Mouse (Mus musculus) forebrain, embryonic 10.5 days (tissue): ENCODE results near the gene Mysm1. TPM values are rescaled to one million over a fixed set of nuclear protein-coding genes. Genes with fewer than 3 reads are reported as not detected.
A peak's percentile ranks its signal among the peaks of the same experiment; 100 is the strongest.

Experiments
- DNase-seq: peaks from one replicate; pipeline ENCODE4 v3.0.0-alpha.2; 2017; ENCODE audit warnings: low spot score; ENCODE audit errors: extremely low spot score
- H3K27ac ChIP-seq: fragments of 300-500 bp; sonication (generic); 2 replicates; pipeline ENCODE4 v1.5.1; 2016; ENCODE audit warnings: mild to moderate bottlenecking
- H3K27me3 ChIP-seq: fragments of 300-500 bp; sonication (generic); 2 replicates; pipeline ENCODE4 v1.6.1; 2016; ENCODE audit warnings: mild to moderate bottlenecking; ENCODE audit not compliant: poor library complexity, severe bottlenecking
- H3K36me3 ChIP-seq: fragments of 300-500 bp; sonication (generic); replicated peaks from 2 replicates; pipeline ENCODE4 v1.6.1; 2016; ENCODE audit warnings: mild to moderate bottlenecking, moderate library complexity
- H3K4me1 ChIP-seq: fragments of 300-500 bp; sonication (generic); 2 replicates; pipeline ENCODE4 v1.6.1; 2016
- H3K4me3 ChIP-seq: fragments of 300-500 bp; sonication (generic); 2 replicates; pipeline ENCODE4 v1.5.1; 2016; ENCODE audit warnings: mild to moderate bottlenecking, moderate library complexity
- H3K9me3 ChIP-seq: fragments of 300-500 bp; sonication (generic); 2 replicates; pipeline ENCODE4 v1.6.1; 2016; ENCODE audit warnings: mild to moderate bottlenecking, moderate library complexity
- WGBS: fragments of 180-500 bp; shearing (Covaris S2); methylation state at CpG from one replicate; pipeline ENCODE4 v1.1.7; 2016; 5-methylcytosine and 5-hydroxymethylcytosine counted together
- polyA plus RNA-seq: library from polyadenylated mRNA; unstranded; fragments of >200 nt; fragmentation: Nextera tagmentation; extraction: Ambion mirVana; gene quantifications from 2 replicates; pipeline ENCODE4 v1.2.1, GENCODE M21; 2016

The Mysm1 gene
- polyA plus RNA-seq, 1 experiment from 2014 or later = 24.6 TPM

GRCm38 (mm10) chr4:95001043-95001775 lies 22.3 kb upstream of the Mysm1 start:
- no peaks in the 10 kb centered on the region for H3K36me3 ChIP-seq
- no peak overlapping the region for H3K27ac ChIP-seq
- H3K9me3 ChIP-seq = no peaks in the 10 kb centered on the region
- 76% methylated on average over 6 of the region's 6 CpGs for WGBS
- no peaks in the 10 kb centered on the region for H3K4me1 ChIP-seq
- no peak overlapping the region for H3K4me3 ChIP-seq
- H3K27me3 ChIP-seq = no peaks in the 10 kb centered on the region
- no peak for DNase-seq

DNA sequence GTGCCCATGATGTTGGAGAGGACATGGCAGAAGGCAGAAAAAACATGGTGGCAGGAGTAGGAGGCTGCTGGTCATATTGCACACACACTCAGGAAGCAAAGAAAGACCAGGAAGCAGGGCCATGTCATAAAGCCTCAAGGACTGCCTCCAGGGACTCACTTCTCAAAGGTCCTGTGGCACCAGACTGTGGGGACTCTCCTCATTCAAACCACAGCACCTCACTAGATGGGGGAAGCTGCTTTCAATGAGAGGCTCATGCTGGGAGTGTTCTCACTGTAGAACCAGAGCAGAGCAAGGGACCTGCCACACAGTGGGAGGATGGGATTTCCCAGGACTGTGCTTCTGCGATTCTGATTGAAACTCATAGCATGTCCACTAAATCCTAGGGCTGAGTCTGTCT lies 21.2 kb upstream of the Mysm1 start:
- no peaks in the 10 kb centered on the region for H3K4me1 ChIP-seq
- 98% methylated on average over 1 of the region's 1 CpGs for WGBS

GRCm38 (mm10) chr4:94999249-94999648 lies 20.3 kb upstream of the Mysm1 start:
- Histone ChIP-seq H3K27ac (no peak overlapping the region), H3K36me3 (no peaks in the 10 kb centered on the region), H3K4me1 (no peaks in the 10 kb centered on the region), H3K27me3 (no peaks in the 10 kb centered on the region), H3K9me3 (no peaks in the 10 kb centered on the region), H3K4me3 (no peak overlapping the region)
- no peak for DNase-seq
- WGBS = 69% methylated on average over 3 of the region's 3 CpGs

More for the DNA sequence above, 21.2 kb upstream of the Mysm1 start:
- no peak overlapping the region for H3K27ac ChIP-seq
- no peaks in the 10 kb centered on the region for H3K27me3 ChIP-seq
- H3K36me3 ChIP-seq = no peaks in the 10 kb centered on the region
- no peak for DNase-seq
- no peak overlapping the region for H3K4me3 ChIP-seq
- H3K9me3 ChIP-seq = no peaks in the 10 kb centered on the region

DNA sequence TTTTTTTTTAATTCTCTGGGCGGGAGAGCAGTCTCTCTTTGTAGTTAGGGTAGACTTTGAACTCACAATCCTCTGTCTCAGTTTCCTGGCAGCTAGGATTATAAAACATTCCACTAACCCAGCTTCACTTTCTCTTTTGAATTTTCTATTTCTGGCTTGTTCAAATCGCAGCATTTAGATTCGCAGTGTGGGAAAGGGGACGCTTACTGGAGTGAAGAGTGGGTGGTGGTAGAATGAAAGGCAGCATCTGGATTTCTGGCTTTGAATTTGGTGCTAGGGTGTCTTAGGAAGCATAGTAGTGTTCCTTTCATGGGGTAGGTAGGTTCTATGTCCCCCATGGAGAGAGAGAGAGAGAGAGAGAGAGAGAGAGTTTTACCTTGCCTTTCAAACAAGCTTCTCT lies 17.0 kb upstream of the Mysm1 start:
- Histone ChIP-seq H3K4me1 (peaks cover 8% of the 10 kb centered on the region), H3K9me3 (no peaks in the 10 kb centered on the region), H3K27ac (no peak overlapping the region), H3K36me3 (no peaks in the 10 kb centered on the region), H3K4me3 (no peak overlapping the region), H3K27me3 (no peaks in the 10 kb centered on the region)
- DNase-seq = no peak
- WGBS = 87% methylated on average over 4 of the region's 4 CpGs

DNA sequence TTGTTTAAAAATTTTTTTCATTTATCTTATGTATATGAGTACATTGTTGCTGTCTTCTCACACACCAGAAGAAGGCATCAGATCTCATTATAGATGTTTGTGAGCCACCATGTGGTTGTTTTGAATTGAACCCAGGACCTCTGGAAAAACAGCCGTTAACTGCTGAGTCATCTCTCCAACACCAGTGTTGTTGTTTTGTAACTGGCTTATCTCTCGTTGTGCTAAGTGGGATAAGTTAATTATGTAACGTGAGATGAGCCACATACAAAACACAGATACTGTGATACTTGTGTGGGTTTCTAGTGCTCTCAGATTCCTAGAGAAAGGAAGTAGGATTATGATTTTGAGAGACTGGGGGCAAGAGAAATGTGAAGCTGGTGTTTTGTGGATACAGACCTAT lies 11.3 kb upstream of the Mysm1 start:
- Histone ChIP-seq H3K27me3 (no peaks in the 10 kb centered on the region), H3K4me1 (peaks cover 20% of the 10 kb centered on the region), H3K27ac (no peak overlapping the region), H3K9me3 (no peaks in the 10 kb centered on the region), H3K4me3 (no peak overlapping the region), H3K36me3 (no peaks in the 10 kb centered on the region)
- no peak for DNase-seq
- WGBS = 67% methylated on average over 3 of the region's 3 CpGs

GRCm38 (mm10) chr4:94987725-94988124 lies 8.8 kb upstream of the Mysm1 start:
- no peaks in the 10 kb centered on the region for H3K36me3 ChIP-seq
- no peak overlapping the region for H3K27ac ChIP-seq
- peaks cover 20% of the 10 kb centered on the region for H3K4me1 ChIP-seq
- no peak overlapping the region for H3K4me3 ChIP-seq
- WGBS = 45% methylated on average over 4 of the region's 4 CpGs
- no peaks in the 10 kb centered on the region for H3K9me3 ChIP-seq
- no peaks in the 10 kb centered on the region for H3K27me3 ChIP-seq
- no peak for DNase-seq

DNA sequence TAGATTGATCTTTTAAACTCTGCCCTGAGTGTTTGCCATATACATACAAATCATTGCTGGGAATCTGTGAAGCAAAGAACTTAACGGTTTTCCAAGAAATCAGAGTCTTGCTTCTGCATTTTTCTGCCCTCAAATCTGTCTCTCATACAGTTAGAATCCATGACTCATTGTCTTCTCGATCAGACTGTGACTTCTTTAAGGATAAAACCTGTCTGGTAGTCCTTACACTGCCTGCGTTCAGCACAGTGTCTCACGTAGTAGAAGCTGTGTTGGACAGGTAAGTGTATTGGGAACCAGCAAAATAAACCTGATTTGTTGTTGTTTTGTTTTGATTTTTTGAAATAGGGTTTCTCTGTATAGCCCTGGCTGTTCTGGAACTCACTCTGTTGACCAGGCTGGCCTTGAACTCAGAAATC lies 608 bp upstream of the Mysm1 start:
- DNase-seq = no peak
- WGBS = 55% methylated on average over 4 of the region's 4 CpGs
- peaks cover 12% of the 10 kb centered on the region for H3K36me3 ChIP-seq
- H3K27ac ChIP-seq = peak overlapping the region; percentile 94
- peak overlapping the region; percentile 91 for H3K4me3 ChIP-seq
- no peaks in the 10 kb centered on the region for H3K9me3 ChIP-seq
- H3K27me3 ChIP-seq = no peaks in the 10 kb centered on the region
- peaks cover 19% of the 10 kb centered on the region for H3K4me1 ChIP-seq

- H3K36me3 ChIP-seq = peaks cover 57% of the 10 kb centered on the region
- WGBS = 92% methylated on average over 2 of the region's 2 CpGs
These were observed 5.6 kb downstream of the Mysm1 start for GRCm38 (mm10) chr4:94973321-94973720.

GRCm38 (mm10) chr4:94952773-94953172 lies 26.1 kb downstream of the Mysm1 start:
- 92% methylated on average over 3 of the region's 3 CpGs for WGBS
- DNase-seq = no peak
- Histone ChIP-seq H3K27ac (no peak overlapping the region), H3K36me3 (peaks cover 87% of the 10 kb centered on the region), H3K4me1 (no peaks in the 10 kb centered on the region), H3K9me3 (no peaks in the 10 kb centered on the region), H3K27me3 (no peaks in the 10 kb centered on the region), H3K4me3 (no peak overlapping the region)

More at GRCm38 (mm10) chr4:94973321-94973720, 5.6 kb downstream of the Mysm1 start:
- no peaks in the 10 kb centered on the region for H3K27me3 ChIP-seq
- no peaks in the 10 kb centered on the region for H3K9me3 ChIP-seq
- no peak overlapping the region for H3K27ac ChIP-seq
- H3K4me3 ChIP-seq = no peak overlapping the region
- peaks cover 14% of the 10 kb centered on the region for H3K4me1 ChIP-seq
- no peak for DNase-seq

- Histone ChIP-seq H3K9me3 (no peaks in the 10 kb centered on the region), H3K4me3 (no peak overlapping the region), H3K27ac (no peak overlapping the region), H3K4me1 (no peaks in the 10 kb centered on the region), H3K27me3 (no peaks in the 10 kb centered on the region), H3K36me3 (peaks cover 64% of the 10 kb centered on the region)
- no peak for DNase-seq
- 81% methylated on average over 11 of the region's 11 CpGs for WGBS
These were observed 37.6 kb downstream of the Mysm1 start for GRCm38 (mm10) chr4:94941221-94941855.

DNA sequence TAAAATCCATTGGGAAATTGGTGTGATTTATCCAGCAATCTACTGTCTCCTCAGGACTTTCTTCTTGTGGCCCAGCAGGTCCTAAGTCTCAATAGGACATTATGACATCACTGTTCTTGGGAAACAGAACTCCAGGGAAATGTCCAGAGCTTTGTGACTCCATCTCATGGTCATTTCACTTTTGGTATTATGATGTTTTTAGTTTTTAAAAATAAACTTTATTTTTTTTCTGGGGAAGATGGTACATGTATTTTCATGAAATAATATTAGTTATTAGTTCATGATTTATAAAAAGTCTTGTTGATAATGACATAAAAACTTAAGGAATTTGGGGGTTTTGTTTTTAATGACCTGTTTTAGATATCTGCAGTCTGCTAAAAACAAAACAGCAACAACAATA lies 50.2 kb downstream of the Mysm1 start, which contains the start of gene Eqtn:
TSS of gene Eqtn (minus strand) at position 101 of the 400 bp plus-strand sequence.
- no peaks in the 10 kb centered on the region for H3K9me3 ChIP-seq
- no peaks in the 10 kb centered on the region for H3K27me3 ChIP-seq
- no peaks in the 10 kb centered on the region for H3K36me3 ChIP-seq
- DNase-seq = no peak
- H3K4me3 ChIP-seq = no peak within 1 kb of the TSS
- H3K4me1 ChIP-seq = no peaks in the 10 kb centered on the region
- H3K27ac ChIP-seq = no peak within 1 kb of the TSS

DNA sequence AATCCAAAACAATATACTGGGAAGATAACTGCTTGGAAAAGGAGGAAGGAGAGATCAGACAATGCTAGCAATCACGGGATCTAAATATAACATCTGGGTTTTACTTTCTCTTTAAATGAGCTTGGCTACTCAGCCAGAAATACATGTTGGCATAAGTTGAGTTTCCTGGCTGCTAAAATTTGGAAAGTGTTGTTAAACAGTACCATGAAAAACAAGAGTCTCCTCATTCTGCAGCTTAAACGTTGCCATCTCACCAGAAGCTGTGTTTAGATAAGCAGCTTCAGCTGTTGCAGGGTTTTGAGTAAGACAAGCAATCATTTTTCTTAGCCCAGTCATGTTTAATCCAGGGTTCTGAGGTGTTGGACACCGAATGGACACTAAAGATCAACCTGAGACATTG lies 77.1 kb downstream of the Mysm1 start:
- no peak overlapping the region for H3K4me3 ChIP-seq
- H3K4me1 ChIP-seq = no peaks in the 10 kb centered on the region
- no peaks in the 10 kb centered on the region for H3K9me3 ChIP-seq
- H3K36me3 ChIP-seq = no peaks in the 10 kb centered on the region
- WGBS = 81% methylated on average over 3 of the region's 3 CpGs
- H3K27ac ChIP-seq = no peak overlapping the region
- DNase-seq = no peak
- H3K27me3 ChIP-seq = no peaks in the 10 kb centered on the region

- Histone ChIP-seq H3K27ac (no peak overlapping the region), H3K27me3 (no peaks in the 10 kb centered on the region), H3K4me3 (no peak overlapping the region), H3K36me3 (no peaks in the 10 kb centered on the region), H3K9me3 (no peaks in the 10 kb centered on the region), H3K4me1 (no peaks in the 10 kb centered on the region)
- DNase-seq = no peak
- 25% methylated on average over 2 of the region's 2 CpGs for whole genome bisulfite sequencing
These were observed 78.2 kb downstream of the Mysm1 start for GRCm38 (mm10) chr4:94900744-94901143.
